Mouse (Mus musculus) kidney, postnatal 4 days (tissue): Measurements from ENCODE around the gene Hacd2.

Source experiments
- DNase-seq, 2 experiments: peaks; one replicate each; pipeline ENCODE4 v3.0.0; 2021; ENCODE audit warnings: mixed read lengths in 2 of 2

Gene Hacd2

GRCm38 (mm10) chr16:35120603-35121002, 98.4 kb downstream of the Hacd2 start:
- no peak for DNase-seq

GRCm38 (mm10) chr16:35127270-35127669, 105.0 kb downstream of the Hacd2 start:
- no peak for DNase-seq

DNA sequence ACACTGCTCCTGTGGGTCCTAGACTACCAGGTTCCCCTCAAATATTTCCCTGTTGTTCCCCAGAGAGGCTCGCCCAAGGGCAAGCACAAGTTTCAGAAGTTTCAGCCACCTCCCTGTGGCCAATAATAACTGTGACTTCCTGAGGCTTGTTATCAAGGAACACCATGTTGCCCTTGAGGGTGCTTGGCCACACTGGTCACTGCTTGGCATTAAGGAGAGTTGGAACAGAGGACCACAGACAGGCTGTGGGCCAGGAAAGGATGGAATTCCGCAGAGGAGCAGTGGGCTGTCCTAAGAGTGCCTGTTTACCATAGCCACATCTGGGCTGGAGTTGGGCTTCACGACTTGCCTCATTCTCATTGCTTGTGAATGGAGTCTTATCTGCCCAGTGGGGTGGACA, 107.9 kb downstream of the Hacd2 start:
- DNase-seq = no peak

- no peak for DNase-seq
Observed at GRCm38 (mm10) chr16:35139416-35139815, 117.2 kb downstream of the Hacd2 start.

DNA sequence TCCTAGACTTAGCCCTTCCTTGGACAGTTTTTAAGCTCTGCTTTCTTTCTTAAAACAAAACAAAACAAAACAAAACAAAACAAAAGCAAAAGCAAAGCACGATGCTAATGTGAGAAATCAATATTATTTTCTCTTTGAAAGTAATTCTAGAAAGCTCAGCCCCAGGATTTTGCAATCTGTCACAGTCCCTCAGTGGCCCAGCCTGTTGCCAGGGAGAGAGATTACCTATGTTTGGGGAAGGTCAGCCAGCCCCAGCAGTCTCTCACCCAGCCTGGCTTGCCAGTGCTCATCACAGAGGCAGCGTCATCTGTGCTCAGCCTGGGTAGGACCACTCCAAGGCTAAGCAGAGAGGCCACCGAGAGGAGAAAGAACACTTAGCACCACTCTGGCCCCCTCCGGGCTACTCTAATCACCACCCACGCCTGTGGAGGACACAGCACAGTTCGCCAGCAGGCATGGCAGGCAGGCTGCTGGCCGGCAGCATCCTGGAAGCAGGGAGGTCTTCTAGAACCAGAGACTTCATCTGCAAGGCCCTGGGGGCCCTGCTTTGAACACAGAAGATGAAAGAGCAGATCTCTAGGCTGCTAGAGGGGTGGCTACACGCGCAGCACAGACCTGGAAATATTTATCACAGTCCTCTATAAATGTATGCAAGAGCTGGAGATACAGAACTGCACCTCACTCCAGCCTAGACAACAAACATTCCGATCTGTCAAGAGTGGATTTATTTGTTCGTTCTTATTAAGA, 117.8 kb downstream of the Hacd2 start:
- DNase-seq = no peak

GRCm38 (mm10) chr16:35140620-35140975, 118.4 kb downstream of the Hacd2 start:
- DNase-seq = no peak

DNA sequence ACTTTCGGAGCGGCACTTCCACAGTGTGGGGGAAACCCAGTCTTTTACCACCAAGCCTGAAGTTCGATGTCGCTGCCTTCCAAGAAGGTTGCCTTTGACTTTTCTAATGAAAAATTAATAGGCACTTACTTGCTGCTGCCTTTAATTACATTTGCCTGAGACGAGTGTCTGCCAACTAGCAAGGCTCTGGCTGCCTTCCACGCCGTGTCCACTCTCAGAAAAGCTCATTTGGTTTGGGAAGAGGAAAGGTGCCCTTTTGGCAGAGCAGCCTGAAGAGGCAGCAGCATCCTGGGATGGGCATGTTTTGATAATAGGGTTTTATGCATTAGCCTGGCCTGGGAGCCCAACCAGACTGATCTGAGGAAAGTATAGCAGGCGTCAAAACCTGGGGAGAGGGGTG, 119.6 kb downstream of the Hacd2 start:
- no peak for DNase-seq

DNA sequence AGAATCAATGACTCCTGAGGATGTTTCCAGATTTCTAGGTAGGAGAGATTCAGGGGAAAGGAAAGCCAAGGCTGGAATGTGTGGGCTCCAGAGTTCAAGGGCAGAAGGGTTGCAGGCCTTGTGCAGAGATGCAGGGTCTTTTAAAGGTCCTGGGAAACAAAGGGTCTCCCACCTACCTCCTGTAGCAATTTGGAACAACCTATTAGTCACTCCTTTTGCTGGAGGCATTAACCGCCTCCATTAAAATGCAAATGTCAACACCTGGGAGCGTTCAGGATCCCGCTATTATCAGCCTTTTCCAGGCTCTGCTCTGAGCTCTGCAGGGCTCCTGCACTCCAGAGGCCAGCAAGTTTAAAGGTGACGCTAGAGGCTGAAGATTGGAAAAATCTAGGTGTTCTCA, 123.9 kb downstream of the Hacd2 start:
- no peak for DNase-seq

GRCm38 (mm10) chr16:35153146-35153755, 131.0 kb downstream of the Hacd2 start:
- no peak for DNase-seq

GRCm38 (mm10) chr16:35154245-35154640, 132.0 kb downstream of the Hacd2 start:
- DNase-seq = peak; percentile 54 to 62

DNA sequence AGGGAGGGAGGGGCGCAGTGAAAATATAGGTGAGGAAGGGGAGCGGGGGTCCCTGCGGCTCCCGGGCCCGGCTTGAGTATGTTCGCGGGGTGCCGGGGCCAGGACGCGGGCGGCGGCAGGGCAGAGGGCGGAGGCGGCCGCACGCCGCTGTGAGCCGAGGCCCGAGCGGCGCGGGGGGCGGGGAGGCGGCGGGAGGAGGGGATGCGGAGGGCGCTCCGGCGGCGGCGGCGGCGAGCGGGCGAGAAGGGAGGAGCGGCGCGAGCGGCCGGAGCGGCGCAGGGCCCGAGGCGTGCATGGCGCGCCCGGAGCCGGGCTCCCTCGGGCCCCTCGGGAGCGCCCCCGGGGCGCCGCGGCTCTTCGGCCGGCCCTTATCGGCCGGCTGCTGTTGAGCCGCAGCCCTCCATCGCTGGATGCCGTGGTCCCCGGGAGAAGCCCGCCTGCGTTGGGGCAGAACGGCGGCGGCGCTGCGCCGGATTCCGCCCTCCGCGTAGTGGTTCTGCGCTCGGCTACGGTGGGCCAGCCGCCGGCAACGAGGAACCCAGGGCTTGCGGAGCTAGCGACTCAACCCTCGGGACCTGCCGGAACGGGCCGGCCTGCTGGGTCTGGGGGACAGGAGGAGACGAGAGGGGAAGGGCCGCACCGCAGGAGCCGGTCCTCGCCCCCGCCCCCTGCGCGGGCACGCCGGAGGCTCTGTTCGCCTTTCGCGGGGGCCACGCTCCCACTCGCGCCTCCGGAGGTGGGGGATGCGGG, 132.6 kb downstream of the Hacd2 start, which contains the start of gene Adcy5:
TSS of gene Adcy5 (plus strand) at position 237 of the 750 bp plus-strand sequence.
- DNase-seq = peak; percentile 59 to 69

GRCm38 (mm10) chr16:35155391-35156305, 133.4 kb downstream of the Hacd2 start:
- DNase-seq = peak; percentile 68 to 81

DNA sequence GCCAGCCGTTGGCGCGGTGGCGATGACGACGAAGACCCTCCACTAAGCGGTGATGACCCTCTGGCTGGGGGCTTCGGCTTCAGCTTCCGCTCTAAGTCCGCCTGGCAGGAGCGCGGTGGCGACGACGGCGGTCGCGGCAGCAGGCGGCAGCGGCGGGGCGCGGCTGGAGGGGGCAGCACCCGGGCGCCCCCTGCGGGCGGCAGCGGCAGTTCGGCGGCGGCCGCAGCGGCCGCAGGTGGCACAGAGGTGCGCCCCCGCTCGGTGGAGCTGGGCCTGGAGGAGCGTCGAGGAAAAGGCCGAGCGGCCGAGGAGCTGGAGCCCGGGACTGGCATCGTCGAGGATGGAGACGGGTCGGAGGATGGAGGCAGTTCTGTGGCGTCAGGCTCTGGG, 134.1 kb downstream of the Hacd2 start:
- peak; percentile 73 to 80 for DNase-seq

DNA sequence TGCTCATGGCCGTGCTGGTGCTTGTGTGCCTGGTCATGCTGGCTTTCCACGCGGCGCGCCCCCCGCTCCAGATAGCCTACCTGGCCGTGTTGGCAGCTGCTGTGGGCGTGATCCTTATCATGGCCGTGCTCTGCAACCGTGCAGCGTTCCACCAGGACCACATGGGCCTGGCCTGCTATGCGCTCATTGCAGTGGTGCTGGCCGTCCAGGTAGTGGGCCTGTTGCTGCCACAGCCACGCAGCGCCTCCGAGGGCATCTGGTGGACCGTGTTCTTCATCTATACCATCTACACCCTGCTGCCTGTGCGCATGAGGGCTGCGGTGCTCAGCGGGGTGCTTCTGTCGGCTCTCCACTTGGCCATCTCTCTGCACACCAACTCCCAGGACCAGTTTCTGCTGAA, 134.6 kb downstream of the Hacd2 start:
- no peak for DNase-seq
